Mouse (Mus musculus) small intestine, adult 10 weeks (tissue): ENCODE results near the gene Sp6. TPM values are rescaled to one million over a fixed set of nuclear protein-coding genes. Genes with fewer than 3 reads are reported as not detected.

Experiments used
- polyA plus RNA-seq: library from polyadenylated mRNA; stranded (reverse); fragments of 350-450 nt; fragmentation: Illumina TruSeq; extraction: RNeasy Lipid Tissue Mini Kit (QIAGEN cat#74804); gene quantifications from one replicate; pipeline ENCODE4 v1.2.3, GENCODE M21; 2014; ENCODE audit warnings: low replicate concordance

The Sp6 gene
- polyA plus RNA-seq, result 0.19 TPM

GRCm38 (mm10) chr11:97013121-97013670, at the start of gene Sp6:
Gene Sp6, plus strand, starts transcription at chr11:97013394.

GRCm38 (mm10) chr11:96982859-96983258, 30.3 kb upstream of the Sp6 start, which contains the start of gene Sp2:
Gene Sp2, minus strand, starts transcription at chr11:96982959.

DNA sequence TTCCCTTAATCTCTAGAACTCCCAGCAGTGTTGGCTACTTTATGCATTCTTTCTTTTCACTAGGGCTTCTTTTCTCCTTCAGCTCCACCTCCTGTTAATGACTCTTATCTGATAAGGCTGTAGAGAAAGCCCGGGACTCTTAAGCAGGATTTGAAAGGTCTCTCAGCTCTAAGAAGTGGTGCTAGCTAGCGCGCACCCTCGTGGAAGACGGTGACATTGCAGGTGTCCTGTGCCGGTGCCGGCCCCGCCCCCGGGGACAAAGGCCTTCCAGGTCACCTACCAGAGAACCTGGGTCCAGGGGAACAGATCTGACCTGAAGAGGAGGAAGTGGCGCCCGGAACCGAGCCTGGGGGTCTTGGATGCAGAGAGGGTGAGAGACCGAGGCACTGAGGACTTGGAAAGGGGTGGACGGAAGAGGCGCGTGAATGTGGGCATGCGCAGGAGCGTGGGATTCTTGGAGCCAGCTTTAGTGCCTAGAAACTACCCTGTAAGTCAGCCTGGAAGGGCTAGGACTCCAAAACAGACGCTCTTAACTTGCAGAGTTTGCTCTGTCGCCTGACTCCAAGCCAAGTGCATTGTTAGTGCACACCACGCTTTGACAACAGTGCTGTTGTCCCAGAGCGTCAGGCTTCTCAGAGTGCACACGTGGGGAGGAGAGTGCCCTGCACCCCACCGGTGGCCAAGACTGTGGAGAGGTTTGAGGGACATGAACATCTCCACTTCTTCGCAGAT, 16.7 kb downstream of the Sp6 start, which contains the start of gene Scrn2:
TSS of gene Scrn2 (plus strand) at position 253 of the 732 bp plus-strand sequence.

DNA sequence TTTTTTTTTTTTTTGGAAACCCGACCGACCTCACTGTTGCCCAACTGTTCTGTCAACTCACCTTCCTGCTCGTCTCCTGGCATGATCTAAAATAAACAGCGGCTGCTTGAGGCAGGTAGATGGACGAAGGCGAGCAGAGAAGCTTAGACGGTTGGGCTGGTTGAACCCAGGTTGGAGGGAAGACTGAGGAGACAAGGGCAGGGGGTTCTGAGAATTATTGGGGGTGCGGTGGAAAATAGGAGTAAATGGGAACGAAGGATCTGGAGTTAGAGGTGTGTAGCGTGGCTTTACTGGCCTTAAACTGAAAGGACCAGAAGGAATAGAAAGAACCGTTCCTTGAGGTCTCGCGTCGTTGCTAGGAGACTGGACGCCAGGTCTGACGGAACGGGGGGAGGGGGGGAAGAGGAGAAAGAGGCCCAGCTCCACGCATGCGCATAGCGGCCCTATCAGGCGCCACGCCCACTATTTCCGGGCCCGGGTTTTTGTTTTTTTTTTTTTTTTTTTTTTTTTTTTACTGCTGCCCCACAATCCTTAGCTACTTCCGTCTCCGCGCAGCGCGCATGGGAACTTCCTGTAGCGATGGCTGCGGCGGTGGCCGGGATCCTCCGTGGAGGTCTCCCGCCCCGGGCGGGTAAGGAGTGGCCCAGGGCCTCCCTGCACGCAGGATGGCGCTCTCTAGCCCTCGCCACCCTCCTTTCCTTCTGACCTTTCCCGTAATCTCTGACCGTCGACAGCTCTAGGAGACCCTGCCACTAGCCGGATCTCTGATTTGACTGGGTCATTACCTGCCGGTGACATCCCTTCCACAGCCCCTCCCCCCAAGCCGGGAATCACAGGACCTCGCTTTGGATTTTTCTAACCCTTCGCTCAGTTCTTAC, 28.1 kb downstream of the Sp6 start, which contains the start of the genes Lrrc46 and Mrpl10:
TSS of gene Lrrc46 (minus strand) at position 386 of the 878 bp plus-strand sequence.
TSS of gene Mrpl10 (plus strand) at position 539 of the 878 bp plus-strand sequence.

GRCm38 (mm10) chr11:97050216-97050943, 37.2 kb downstream of the Sp6 start, which contains the start of gene Osbpl7:
Gene Osbpl7, plus strand, starts transcription at chr11:97050628.

Other genes starting within 250 kb of the Sp6 start
- 4.0 TPM for gene Snx11, start 235.8 kb upstream of the Sp6 start, polyA plus RNA-seq
- gene Cbx1, start 224.3 kb upstream of the Sp6 start, polyA plus RNA-seq, result 62.8 TPM
- gene Nfe2l1, start 183.4 kb upstream of the Sp6 start, polyA plus RNA-seq, result 9.8 TPM
- gene Copz2, start 163.5 kb upstream of the Sp6 start, polyA plus RNA-seq, result 0.63 TPM
- 13.2 TPM for gene Cdk5rap3, start 96.9 kb upstream of the Sp6 start, polyA plus RNA-seq
- gene Prr15l, start 85.3 kb upstream of the Sp6 start, polyA plus RNA-seq, result 20.3 TPM
- gene Pnpo, start 69.4 kb upstream of the Sp6 start, polyA plus RNA-seq, result 9.4 TPM
- 3.3 TPM for gene Sp2, start 30.4 kb upstream of the Sp6 start, polyA plus RNA-seq
- not detected for gene Scrn2, start 16.5 kb downstream of the Sp6 start, polyA plus RNA-seq
- gene Lrrc46, start 28.0 kb downstream of the Sp6 start, polyA plus RNA-seq, result not detected
- gene Mrpl10, start 28.2 kb downstream of the Sp6 start, polyA plus RNA-seq, result 5.5 TPM
- gene Osbpl7, start 37.2 kb downstream of the Sp6 start, polyA plus RNA-seq, result 0.33 TPM
- not detected for gene Tbx21, start 101.9 kb downstream of the Sp6 start, polyA plus RNA-seq
- gene Tbkbp1, start 138.1 kb downstream of the Sp6 start, polyA plus RNA-seq, result not detected
- gene Kpnb1, start 174.5 kb downstream of the Sp6 start, polyA plus RNA-seq, result 82.0 TPM